Mouse (Mus musculus) olfactory bulb, adult 2 months (tissue): Measurements from ENCODE around the gene Gmcl1. TPM values are rescaled to one million over a fixed set of nuclear protein-coding genes. Genes with fewer than 3 reads are reported as not detected.

Experiments
- H3K27ac ChIP-seq: fragments of 200-500 bp; 2 replicates; pipeline ENCODE4 v1.5.1; 2012; ENCODE audit warnings: low read depth, low read length; ENCODE audit not compliant: insufficient read depth
- H3K4me1 ChIP-seq: fragments of 200-500 bp; 2 replicates; pipeline ENCODE4 v1.6.1; 2012; ENCODE audit warnings: low read length; ENCODE audit not compliant: control insufficient read depth, insufficient read depth
- H3K4me3 ChIP-seq: fragments of 200-500 bp; 2 replicates; pipeline ENCODE4 v1.5.1; 2012; ENCODE audit warnings: mild to moderate bottlenecking, low read depth, low read length, moderate library complexity; ENCODE audit not compliant: insufficient read depth
- CTCF ChIP-seq: fragments of 200-500 bp; IDR thresholded peaks from 2 replicates; pipeline ENCODE4 v1.5.1; 2012; ENCODE audit warnings: low read depth, mild to moderate bottlenecking, low read length, moderate library complexity; ENCODE audit not compliant: insufficient read depth
- POLR2A ChIP-seq: fragments of 200-500 bp; IDR thresholded peaks from 2 replicates; pipeline ENCODE4 v1.6.1; 2012; ENCODE audit warnings: mild to moderate bottlenecking, low read depth, low read length, moderate library complexity; ENCODE audit not compliant: insufficient read depth
- WGBS: fragments of 180-500 bp; shearing (Covaris S2); methylation state at CpG from one replicate; pipeline ENCODE4 v1.1.7; 2018; 5-methylcytosine and 5-hydroxymethylcytosine counted together
- polyA plus RNA-seq: library from polyadenylated mRNA; stranded (reverse); fragments of >200 nt; gene quantifications from 2 replicates; pipeline ENCODE4 v1.2.4, GENCODE M21; 2012; ENCODE audit warnings: low replicate concordance; ENCODE audit not compliant: missing spikeins, insufficient read depth, insufficient read length

Gene Gmcl1
- polyA plus RNA-seq, 1 experiment: not detected

DNA sequence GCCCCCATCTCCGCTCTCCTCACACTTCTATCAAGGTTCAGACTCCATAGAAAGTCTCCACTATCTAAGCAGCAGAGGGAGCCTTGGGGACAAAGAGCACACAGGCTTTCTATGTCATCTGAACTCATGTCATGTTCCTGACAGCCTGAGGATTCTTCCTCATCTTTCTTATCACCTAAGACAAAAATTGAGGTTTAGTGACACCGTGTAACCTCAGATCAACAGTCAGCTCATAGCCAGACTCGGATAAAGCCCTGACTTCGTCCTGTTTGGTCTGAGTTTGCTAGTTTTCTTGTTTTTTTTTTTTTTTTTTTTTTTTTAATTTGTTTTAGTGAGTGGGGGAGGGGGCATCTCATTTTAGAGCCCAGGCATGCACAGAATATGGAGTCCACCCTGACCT is 40.6 kb upstream of the Gmcl1 start:
- TF ChIP-seq POLR2A: no peak
- TF ChIP-seq CTCF: no peak
- Histone ChIP-seq H3K4me3 (no peak overlapping the region), H3K4me1 (no peaks in the 10 kb centered on the region), H3K27ac (no peak overlapping the region)
- WGBS: 95% methylated on average over 4 of the region's 4 CpGs

DNA sequence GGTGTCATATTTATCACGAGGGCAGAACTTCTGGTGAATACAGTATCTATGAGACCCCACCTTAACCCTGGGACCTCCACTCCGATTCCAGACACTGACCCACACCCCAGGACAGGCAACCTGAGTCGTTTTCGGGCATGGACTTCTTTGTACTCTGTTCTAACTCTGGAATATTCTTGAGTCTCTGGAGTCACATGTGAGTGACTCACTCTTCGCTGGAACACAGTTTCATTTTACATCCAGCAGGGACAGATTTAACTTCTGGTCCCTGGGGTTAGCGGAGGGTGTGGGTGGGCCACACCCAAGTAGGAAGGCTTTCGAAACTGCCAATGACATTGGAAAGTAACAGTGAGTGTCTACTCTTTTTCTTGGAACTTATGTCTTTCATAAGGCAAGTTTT is 39.4 kb upstream of the Gmcl1 start:
- WGBS: 62% methylated on average over 7 of the region's 7 CpGs
- TF ChIP-seq POLR2A (no peak), CTCF (no peak)
- no peak overlapping the region for H3K27ac ChIP-seq
- H3K4me1 ChIP-seq: no peaks in the 10 kb centered on the region
- H3K4me3 ChIP-seq: no peak overlapping the region

DNA sequence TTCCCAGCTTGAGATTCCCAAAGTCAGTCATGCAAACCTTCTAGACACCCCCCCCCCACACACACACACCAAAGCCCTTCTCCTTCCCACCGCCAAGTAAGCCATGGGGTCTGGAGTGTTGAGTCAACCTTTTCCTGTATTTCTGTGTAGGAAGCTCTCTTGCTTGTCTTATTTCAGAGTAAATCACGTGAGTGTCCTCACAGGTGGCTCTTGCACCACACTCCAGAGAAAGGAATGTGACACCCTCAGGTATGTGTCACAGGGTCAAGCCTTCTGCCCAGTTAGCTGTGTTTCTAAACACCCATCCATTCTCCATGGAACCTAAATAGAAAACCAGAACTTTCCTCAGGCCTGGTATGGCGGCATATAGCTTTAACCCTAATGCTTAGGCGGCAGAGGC is 35.8 kb upstream of the Gmcl1 start:
- TF ChIP-seq CTCF: no peak
- no peak for TF ChIP-seq POLR2A
- Histone ChIP-seq H3K4me3 (no peak overlapping the region), H3K27ac (no peak overlapping the region), H3K4me1 (no peaks in the 10 kb centered on the region)
- 94% methylated on average over 4 of the region's 4 CpGs for WGBS

DNA sequence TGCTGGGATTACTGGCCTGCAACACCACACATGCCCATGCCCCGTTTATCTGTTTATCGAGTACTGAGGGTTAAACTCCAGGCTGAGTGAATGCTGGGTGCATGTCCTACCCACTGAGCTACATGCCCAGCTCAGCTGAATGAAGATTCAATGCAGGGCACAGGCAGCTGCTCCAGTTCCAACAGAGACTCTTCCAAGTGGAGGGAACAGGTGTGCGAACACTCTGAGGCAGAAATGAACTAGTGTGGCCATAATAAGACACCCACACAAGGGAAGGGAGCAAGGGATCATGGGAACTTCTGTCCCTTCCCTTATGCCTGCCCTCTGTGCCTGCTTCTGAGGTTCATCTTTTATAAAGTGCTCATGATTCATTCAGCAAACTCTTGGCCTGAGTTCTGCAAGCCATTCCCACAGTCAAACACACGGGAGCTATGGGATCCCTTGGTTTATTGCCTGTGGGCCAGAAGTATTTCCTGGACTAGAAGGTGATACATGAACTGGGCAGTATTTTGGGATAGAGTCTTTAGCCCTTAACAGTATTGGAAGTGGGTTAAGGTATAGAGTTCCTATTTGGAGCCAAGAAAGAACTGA is 35.1 kb upstream of the Gmcl1 start:
- H3K4me1 ChIP-seq: no peaks in the 10 kb centered on the region
- 88% methylated on average over 4 of the region's 4 CpGs for WGBS
- no peak overlapping the region for H3K27ac ChIP-seq
- no peak overlapping the region for H3K4me3 ChIP-seq
- TF ChIP-seq POLR2A (no peak), CTCF (no peak)

DNA sequence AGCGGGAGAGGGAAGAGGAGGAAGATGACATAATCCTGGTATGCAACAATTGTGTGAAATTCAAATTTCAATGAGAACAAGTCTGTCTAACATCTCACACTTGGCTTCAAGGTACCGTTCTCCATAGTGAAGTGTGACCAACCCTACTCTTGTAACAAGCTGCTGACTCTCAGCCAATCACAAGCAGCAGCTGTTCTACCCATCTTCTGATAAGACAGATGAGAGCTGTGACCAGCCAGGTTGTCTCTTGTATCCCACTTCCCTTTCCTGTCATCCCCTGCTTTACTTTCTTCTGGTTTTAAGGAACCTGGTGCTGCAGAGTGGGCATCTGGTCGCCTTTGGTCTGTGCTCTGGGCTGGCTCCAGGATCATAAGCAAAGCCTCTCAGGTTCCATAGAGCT is 34.3 kb upstream of the Gmcl1 start:
- TF ChIP-seq CTCF (no peak), POLR2A (no peak)
- H3K4me3 ChIP-seq: no peak overlapping the region
- WGBS: 90% methylated on average over 3 of the region's 3 CpGs
- no peaks in the 10 kb centered on the region for H3K4me1 ChIP-seq
- no peak overlapping the region for H3K27ac ChIP-seq

DNA sequence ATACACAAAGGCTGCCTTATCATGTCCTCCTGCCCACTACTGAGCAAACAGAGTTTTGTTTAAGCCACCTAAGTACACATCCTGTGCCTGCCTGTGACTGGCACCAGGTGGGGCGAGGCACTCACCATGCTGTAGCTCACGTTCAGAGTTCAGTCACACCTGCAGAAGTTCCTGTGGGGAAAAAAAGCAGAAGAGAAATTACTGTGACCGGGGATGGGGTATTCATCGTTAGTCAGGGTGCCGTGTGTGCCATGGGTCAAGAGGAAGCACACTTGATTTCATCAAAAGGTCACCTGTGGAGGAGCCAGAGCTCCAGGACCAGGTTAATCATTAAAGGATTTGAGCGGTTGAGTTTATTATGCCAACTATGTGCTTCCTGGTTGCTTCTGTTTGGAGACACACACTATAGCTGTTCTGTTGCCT is 32.5 kb upstream of the Gmcl1 start:
- Histone ChIP-seq H3K4me1 (no peaks in the 10 kb centered on the region), H3K4me3 (no peak overlapping the region), H3K27ac (no peak overlapping the region)
- TF ChIP-seq CTCF (no peak), POLR2A (no peak)
- WGBS: 83% methylated on average over 6 of the region's 6 CpGs

DNA sequence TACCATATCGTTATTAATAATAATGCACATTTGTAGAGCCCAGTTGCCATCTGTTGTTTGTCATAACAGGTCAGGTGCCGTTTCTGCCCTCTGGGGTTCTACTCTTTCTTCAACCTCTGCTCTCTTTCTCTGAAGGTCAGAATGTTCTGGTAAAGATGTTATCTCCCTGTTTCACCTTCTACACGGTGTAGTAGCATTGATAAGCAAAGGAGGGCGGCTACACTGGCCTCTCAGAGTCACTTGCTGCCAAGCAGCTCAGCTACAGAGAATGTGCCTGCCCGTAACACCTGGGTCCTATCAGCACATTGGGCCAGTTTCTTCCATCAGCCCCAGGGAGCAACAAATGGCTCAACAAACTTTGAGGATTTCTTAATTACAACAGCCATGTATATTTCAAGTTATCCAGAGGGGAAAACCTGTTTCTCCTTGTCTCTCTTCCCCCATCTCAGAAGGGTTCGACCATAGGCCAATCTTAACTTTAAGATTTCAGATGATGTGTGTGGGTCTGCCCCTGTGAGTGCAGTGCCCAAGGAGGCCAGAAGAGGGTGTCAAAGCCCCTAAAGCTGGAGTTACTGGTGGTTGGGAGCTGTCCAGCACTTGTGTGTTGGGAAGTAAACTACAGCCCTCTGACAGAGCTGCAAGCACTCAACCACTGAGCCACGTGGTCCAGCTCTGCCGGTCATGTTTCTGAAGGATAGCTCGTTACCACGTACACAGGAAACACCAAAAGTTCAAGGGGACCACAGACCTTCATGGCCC is 21.1 kb upstream of the Gmcl1 start:
- Histone ChIP-seq H3K27ac (no peak overlapping the region), H3K4me3 (no peak overlapping the region), H3K4me1 (no peaks in the 10 kb centered on the region)
- WGBS: 94% methylated on average over 10 of the region's 10 CpGs
- TF ChIP-seq CTCF: no peak
- TF ChIP-seq POLR2A: no peak

DNA sequence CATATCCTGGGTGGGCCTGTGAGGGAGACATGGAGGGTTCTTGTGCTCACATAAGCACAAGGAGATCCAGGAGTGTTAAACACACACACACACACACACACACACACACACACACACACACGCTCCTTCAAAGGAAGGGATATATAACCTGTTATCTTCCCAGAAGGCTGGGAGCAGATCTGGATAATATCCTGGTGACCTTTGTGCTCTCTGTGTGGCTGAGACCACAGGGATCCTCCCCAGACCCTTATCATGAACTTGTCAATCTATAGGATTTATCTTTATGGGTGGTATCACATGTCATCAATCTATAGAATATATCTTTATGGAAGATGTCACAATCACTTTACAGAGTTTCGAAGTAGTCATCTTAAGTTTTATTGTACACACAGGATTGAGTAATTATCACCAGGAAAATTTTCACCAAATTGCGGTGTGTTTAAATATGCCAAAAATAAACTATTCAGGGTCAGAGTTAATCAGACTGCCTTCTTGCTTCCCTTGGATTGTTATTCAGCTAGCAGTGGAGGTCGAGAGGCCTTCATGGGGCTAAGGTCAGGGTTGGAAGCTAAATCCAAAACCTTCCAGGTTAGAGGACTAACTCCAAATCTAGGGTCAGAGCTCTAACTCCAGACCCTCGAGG is 19.8 kb upstream of the Gmcl1 start:
- WGBS: 87% methylated on average over 5 of the region's 5 CpGs
- TF ChIP-seq CTCF (no peak), POLR2A (no peak)
- no peak overlapping the region for H3K27ac ChIP-seq
- H3K4me3 ChIP-seq: no peak overlapping the region
- H3K4me1 ChIP-seq: no peaks in the 10 kb centered on the region

DNA sequence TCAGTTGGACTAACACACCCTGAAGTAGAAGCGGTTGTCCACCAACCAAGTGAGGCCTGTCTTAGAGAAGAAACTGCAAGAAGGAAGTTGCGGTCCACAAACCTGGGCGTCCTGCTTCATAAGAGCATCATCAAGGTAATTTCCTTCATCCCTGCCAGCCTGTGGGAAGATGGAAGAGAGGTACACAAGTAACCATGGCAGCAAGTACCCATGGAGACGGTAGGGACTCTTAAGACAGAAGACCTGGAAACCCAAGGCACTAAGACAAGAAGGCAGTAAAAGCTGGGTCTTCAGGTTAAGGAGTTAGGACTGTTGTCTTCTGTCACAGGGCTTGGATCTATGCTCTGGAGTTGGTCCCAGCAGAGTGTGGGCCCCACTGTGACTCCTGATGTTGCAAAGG is 17.8 kb upstream of the Gmcl1 start:
- H3K27ac ChIP-seq: no peak overlapping the region
- no peak overlapping the region for H3K4me3 ChIP-seq
- H3K4me1 ChIP-seq: no peaks in the 10 kb centered on the region
- TF ChIP-seq POLR2A: no peak
- TF ChIP-seq CTCF: no peak
- 92% methylated on average over 4 of the region's 4 CpGs for WGBS
